Mouse (Mus musculus) activated CD4-positive, CD25-positive, alpha-beta regulatory T cell, adult 4 months (primary cell): ENCODE measurements around the gene Fbxo36. TPM values are rescaled to one million over a fixed set of nuclear protein-coding genes. Genes with fewer than 3 reads are reported as not detected.

ENCODE experiments used
- ATAC-seq: one replicate; pipeline ENCODE4 v1.8.0; 2017
- polyA plus RNA-seq, 2 experiments: library from polyadenylated mRNA; unstranded; fragments of 100-300 nt; shearing (Covaris generic); gene quantifications; one replicate each; pipeline ENCODE4 v1.2.1; 2017

Fbxo36 gene
- polyA plus RNA-seq, 2 experiments from 2014 or later = 2.7 to 3.3 TPM

DNA sequence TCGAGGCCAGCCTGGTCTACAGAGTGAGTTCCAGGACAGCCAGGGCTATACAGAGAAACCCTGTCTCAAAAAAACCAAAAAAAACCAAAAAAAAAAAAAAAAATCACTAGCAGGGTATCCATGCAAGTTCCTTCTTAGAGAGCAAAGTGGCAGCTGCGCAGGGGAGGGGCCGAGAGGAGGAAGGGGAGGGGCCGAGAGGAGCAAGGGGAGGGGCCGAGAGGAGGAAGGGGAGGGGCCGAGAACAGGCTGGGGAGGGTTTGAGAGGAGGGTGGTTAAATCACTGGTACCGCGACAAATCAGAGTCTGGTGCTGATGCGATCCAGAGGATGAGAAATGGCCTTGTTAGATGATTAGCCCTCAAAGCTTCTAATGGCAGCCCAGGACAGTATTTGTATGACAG lies 52.1 kb downstream of the Fbxo36 start:
- no peak for ATAC-seq

DNA sequence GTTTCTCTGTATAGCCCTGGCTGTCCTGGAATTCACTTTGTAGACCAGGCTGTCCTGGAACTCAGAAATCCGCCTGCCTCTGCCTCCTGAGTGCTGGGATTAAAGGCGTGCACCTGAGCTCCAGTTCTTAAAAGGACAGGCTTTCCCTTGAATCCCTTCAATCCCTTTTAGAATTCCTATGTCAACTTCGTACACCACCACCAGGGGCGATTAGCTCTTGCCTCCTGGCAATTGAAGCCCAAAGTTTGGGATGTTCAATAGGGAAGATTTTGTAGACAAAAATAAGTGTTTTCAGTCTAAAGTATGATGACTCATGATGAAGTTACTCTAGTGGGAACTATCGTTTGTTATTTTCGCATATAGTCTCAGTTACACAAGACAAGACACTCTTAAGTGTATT lies 57.7 kb downstream of the Fbxo36 start:
- no peak for ATAC-seq

GRCm38 (mm10) chr1:84899156-84899555 lies 59.5 kb downstream of the Fbxo36 start:
- no peak for ATAC-seq

- no peak for ATAC-seq
Measured at GRCm38 (mm10) chr1:84904467-84904866, 64.8 kb downstream of the Fbxo36 start.

GRCm38 (mm10) chr1:84910177-84910804 lies 70.7 kb downstream of the Fbxo36 start:
- no peak for ATAC-seq

- no peak for ATAC-seq
Measured at GRCm38 (mm10) chr1:84912571-84912970, 72.9 kb downstream of the Fbxo36 start.

DNA sequence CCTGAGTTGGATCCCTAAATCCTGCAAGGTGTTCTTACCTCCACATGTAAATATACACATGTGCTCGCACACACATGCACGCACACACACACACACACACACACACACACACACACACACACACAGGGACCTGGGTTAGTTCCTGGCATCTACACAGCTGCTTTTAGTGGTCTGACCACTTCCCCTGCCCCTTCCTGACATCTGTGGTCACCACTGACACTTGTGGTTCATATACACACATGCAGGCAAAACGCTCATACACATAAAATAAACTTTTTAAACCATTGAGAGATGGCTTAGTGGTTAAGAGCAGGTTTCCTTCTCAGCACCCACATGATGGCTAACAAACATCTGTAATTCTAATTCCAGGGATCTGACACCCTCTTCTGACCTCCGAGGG lies 75.4 kb downstream of the Fbxo36 start:
- no peak for ATAC-seq

GRCm38 (mm10) chr1:84918865-84919264 lies 79.2 kb downstream of the Fbxo36 start:
- no peak for ATAC-seq

DNA sequence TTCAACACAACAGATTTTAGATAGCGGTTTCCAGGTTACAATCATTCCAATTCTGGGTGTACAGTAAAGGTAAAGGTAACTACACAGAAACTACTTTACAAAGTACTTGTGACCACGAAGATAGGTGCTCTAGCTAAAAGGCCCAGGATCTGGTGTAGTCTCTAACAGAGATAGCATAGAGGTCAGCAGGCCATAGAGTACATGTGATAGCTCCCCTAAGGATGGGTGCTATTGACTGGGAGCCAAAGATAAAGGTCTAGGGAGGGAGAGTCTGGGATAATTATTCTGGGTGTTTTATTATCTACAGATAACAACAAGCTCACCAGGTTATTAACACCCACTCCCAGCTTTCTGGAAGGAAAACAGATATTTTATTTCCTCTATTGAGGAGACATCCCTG lies 83.8 kb downstream of the Fbxo36 start:
- no peak for ATAC-seq

- ATAC-seq = no peak
Measured at GRCm38 (mm10) chr1:84924134-84924533, 84.5 kb downstream of the Fbxo36 start.

- ATAC-seq = no peak
Measured at GRCm38 (mm10) chr1:84925599-84925998, 86.0 kb downstream of the Fbxo36 start.

DNA sequence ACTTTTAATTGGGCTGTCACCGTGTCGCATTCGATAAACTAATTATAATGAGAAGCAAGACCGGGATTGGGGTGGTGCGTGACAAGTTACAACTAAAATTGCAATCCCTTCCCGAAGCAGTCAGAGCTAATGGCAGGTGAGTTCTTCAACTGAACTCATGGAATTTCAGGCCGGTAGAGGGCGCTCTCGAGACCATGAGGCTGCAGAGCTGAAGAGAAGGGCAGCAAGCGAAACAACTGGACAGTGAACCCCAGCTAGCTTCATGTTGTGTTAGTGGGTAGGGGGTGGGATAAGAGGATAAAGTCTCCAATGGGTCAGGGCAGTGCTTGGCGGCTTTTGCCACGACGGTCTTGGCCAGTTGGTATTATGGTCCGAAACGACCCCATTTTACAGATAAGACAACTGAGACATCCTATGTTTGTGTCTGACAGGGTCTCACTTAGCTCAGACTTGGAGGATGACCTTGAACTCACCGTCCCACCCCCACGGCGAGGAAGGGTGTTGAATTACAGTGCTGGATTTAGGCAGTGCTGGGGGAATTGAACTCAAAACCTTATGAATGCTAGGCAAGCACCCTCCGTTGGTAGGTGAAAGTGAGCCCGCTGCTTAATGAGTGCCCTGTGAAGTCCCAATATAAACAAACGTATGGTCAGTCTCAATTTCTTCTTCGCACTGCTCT lies 94.0 kb downstream of the Fbxo36 start:
- no peak for ATAC-seq

- no peak for ATAC-seq
Measured at GRCm38 (mm10) chr1:84934151-84934502, 94.5 kb downstream of the Fbxo36 start.

- no peak for ATAC-seq
Measured at GRCm38 (mm10) chr1:84934503-84935333, 95.1 kb downstream of the Fbxo36 start, which contains the start of gene Slc16a14. Gene Slc16a14, minus strand, starts transcription at chr1:84935134.

DNA sequence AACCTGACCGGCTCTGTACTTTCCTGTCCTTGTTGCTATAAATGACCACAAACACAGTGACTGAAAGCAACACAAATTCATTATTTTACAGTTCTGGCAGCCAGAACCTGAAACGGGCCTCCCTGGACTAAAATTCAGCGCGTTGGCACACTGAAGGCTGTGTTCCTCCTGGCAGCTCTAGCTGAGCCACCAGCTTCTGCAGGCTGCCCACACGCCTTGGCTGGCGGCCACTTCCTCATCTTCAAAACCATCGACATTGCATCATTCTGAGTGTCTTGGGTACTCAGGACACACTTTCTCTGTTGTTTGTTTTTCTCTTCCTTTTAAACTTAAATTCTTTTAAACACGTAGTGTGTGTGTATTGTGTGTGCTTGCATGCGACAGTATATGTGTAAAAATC lies 96.0 kb downstream of the Fbxo36 start:
- ATAC-seq = no peak

DNA sequence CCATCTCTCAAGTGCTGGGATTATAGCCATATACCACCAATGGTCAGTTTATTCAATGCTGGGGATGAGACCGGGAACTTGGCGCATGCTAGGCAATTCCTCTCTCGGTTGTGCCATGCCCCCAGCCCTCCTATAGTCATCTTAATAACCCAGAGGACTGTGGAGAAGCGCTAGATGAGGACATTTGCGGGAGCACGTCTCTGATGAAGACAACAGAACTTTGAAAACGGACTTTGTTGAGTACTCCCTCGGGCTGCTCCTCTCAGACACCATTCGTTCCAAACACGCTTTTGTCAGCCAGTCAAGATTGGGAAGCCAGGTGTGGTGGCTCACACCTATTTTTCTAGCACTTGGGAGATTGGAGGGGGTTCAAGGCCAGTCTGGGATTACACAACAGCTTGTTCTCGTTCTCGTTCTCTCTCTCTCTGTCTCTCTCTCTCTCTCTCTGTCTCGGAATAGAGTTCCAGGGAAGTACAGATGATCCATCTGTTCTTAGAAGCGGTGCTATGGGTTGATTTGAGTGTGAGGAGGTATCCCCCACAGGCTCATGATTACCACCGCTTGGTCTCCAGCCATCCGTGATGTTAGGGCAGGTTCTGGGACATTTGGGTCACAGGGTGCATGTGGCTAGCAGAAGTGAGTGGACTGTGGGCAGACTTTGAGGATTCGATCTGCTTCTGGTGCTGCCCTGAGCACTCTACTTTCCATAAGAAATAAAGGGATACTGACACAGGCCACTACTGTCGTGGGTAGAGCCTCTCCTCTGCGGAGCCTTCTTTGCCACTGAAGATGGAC lies 97.3 kb downstream of the Fbxo36 start:
- no peak for ATAC-seq

DNA sequence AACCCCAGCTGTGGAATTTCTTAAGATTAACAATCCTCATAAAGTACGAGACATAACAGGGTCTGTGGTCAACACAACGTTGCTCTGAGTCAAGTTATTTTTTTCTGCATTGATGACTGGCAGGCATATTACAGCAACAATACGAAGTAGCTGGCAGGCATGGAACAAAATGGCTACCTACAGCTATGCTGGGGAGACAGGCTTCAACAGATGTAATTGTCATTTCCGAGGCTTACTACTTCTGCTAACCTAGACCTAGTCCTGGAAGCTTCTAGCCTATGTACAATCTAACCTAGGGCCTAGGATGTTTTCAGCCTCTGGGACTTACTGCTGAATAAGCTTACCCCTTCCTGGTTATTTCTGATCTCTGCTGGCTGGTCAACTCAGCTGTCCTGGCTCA lies 99.8 kb downstream of the Fbxo36 start:
- ATAC-seq = no peak

GRCm38 (mm10) chr1:84940322-84940721 lies 100.7 kb downstream of the Fbxo36 start:
- no peak for ATAC-seq

GRCm38 (mm10) chr1:84942666-84943065 lies 103.0 kb downstream of the Fbxo36 start:
- no peak for ATAC-seq

DNA sequence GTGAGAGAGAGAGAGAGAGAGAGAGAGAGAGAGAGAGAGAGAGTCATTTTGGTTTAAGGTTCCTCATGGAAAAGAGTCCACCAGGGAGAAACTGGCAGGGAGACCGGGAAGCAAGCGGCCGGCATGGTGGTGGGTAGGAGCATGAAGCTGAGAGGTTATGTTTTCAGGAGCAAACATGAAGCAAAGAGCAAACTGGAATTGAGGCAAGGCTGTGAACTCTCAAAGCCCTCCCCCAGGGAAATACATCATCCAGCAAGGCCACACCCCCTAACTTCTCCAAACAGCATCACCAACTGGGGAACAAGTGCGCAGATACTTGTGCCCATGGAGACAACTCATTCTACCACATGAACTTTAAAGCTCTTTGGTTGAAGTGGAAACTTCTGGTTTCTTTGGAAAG lies 103.9 kb downstream of the Fbxo36 start:
- no peak for ATAC-seq

GRCm38 (mm10) chr1:84945950-84946349 lies 106.3 kb downstream of the Fbxo36 start:
- no peak for ATAC-seq

DNA sequence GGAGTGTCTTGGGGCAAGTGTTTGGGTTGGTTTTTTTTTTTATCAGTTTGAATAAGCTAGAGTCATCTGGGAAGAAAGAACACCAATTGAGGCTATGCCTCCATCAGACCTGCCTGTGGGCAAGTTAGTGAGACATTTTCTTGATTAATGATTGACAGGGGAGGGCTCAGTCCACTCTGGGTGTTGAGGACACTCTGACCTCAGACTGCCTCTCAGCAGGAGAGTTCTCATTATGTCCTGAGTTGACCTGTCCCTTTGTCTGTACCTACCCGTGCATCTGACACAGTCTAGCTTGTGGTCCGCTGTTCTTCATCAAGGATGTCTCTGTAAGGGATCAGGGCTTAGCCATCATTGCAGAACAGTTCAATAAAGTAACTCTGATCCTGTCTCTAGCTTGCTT lies 107.7 kb downstream of the Fbxo36 start:
- ATAC-seq = no peak
